Mouse (Mus musculus): ENCODE measurements around the gene Utf1.

The Utf1 gene

GRCm38 (mm10) chr7:139943674-139944281 lies at the start of gene Utf1:
Utf1 (plus strand) TSS chr7:139943789.
- peak; percentile 73 for DNase-seq (ENCODE audit: low read depth)

- no peak for DNase-seq (ENCODE audit: low read depth)
Measured at GRCm38 (mm10) chr7:139894655-139895557, 48.7 kb upstream of the Utf1 start, which contains the start of gene Kndc1. Kndc1 (plus strand) TSS chr7:139894696.

- DNase-seq (ENCODE audit: low read depth), result no peak
Measured at GRCm38 (mm10) chr7:139896271-139896670, 47.3 kb upstream of the Utf1 start.

GRCm38 (mm10) chr7:139896796-139897195 lies 46.8 kb upstream of the Utf1 start:
- DNase-seq (ENCODE audit: low read depth), result no peak

GRCm38 (mm10) chr7:139898606-139899005 lies 45.0 kb upstream of the Utf1 start:
- no peak for DNase-seq (ENCODE audit: low read depth)

- DNase-seq (ENCODE audit: low read depth), result no peak
Measured at GRCm38 (mm10) chr7:139899505-139899904, 44.1 kb upstream of the Utf1 start.

GRCm38 (mm10) chr7:139900456-139900855 lies 43.1 kb upstream of the Utf1 start:
- DNase-seq (ENCODE audit: low read depth), result no peak

GRCm38 (mm10) chr7:139900896-139901295 lies 42.7 kb upstream of the Utf1 start:
- no peak for DNase-seq (ENCODE audit: low read depth)

- no peak for DNase-seq (ENCODE audit: low read depth)
Measured at GRCm38 (mm10) chr7:139901981-139902380, 41.6 kb upstream of the Utf1 start.

GRCm38 (mm10) chr7:139905261-139905660 lies 38.3 kb upstream of the Utf1 start:
- DNase-seq (ENCODE audit: low read depth), result no peak

- peak; percentile 79 for DNase-seq (ENCODE audit: low read depth)
Measured at GRCm38 (mm10) chr7:139905661-139906060, 37.9 kb upstream of the Utf1 start.

GRCm38 (mm10) chr7:139908176-139908575 lies 35.4 kb upstream of the Utf1 start:
- DNase-seq (ENCODE audit: low read depth), result no peak

- DNase-seq (ENCODE audit: low read depth), result no peak
Measured at GRCm38 (mm10) chr7:139909469-139909868, 34.1 kb upstream of the Utf1 start.

GRCm38 (mm10) chr7:139910204-139910835 lies 33.3 kb upstream of the Utf1 start:
- DNase-seq (ENCODE audit: low read depth), result no peak

- DNase-seq (ENCODE audit: low read depth), result peak; percentile 66
Measured at GRCm38 (mm10) chr7:139914141-139915047, 29.2 kb upstream of the Utf1 start.

GRCm38 (mm10) chr7:139915646-139916257 lies 27.8 kb upstream of the Utf1 start:
- DNase-seq (ENCODE audit: low read depth), result peak; percentile 38

- peak; percentile 57 for DNase-seq (ENCODE audit: low read depth)
Measured at GRCm38 (mm10) chr7:139916345-139916744, 27.2 kb upstream of the Utf1 start.

- DNase-seq (ENCODE audit: low read depth), result no peak
Measured at GRCm38 (mm10) chr7:139918262-139918661, 25.3 kb upstream of the Utf1 start.

GRCm38 (mm10) chr7:139930732-139931131 lies 12.9 kb upstream of the Utf1 start:
- peak; percentile 67 for DNase-seq (ENCODE audit: low read depth)

GRCm38 (mm10) chr7:139936705-139937104 lies 6.9 kb upstream of the Utf1 start:
- no peak for DNase-seq (ENCODE audit: low read depth)

- no peak for DNase-seq (ENCODE audit: low read depth)
Measured at GRCm38 (mm10) chr7:139937138-139937537, 6.5 kb upstream of the Utf1 start.
